Mouse (Mus musculus) midbrain, embryonic 16.5 days (tissue): ENCODE measurements around the gene Gm49383. TPM values are rescaled to one million over a fixed set of nuclear protein-coding genes. Genes with fewer than 3 reads are reported as not detected.

ENCODE experiments used
- ATAC-seq: fragments of 200-750 bp; cut with Nextera tagmentation; 2 replicates; pipeline ENCODE4 v1.8.0; 2017; ENCODE audit warnings: moderate TSS enrichment
- H3K27ac ChIP-seq: fragments of 300-500 bp; sonication (generic); 2 replicates; pipeline ENCODE4 v1.5.1; 2014; ENCODE audit warnings: mild to moderate bottlenecking, low read length, mixed read lengths
- H3K27me3 ChIP-seq: fragments of 300-500 bp; sonication (generic); 2 replicates; pipeline ENCODE4 v1.6.1; 2014; ENCODE audit warnings: low read depth, low read length, mixed read lengths; ENCODE audit not compliant: control insufficient read depth, insufficient read depth
- H3K36me3 ChIP-seq: fragments of 300-500 bp; sonication (generic); 2 replicates; pipeline ENCODE4 v1.6.1; 2014; ENCODE audit warnings: mild to moderate bottlenecking, low read length, moderate library complexity, mixed read lengths; ENCODE audit not compliant: control insufficient read depth, insufficient read depth
- H3K4me1 ChIP-seq: fragments of 300-500 bp; sonication (generic); 2 replicates; pipeline ENCODE4 v1.6.1; 2014; ENCODE audit warnings: mild to moderate bottlenecking, low read length, mixed read lengths; ENCODE audit not compliant: control insufficient read depth, insufficient read depth
- H3K4me2 ChIP-seq: fragments of 300-500 bp; sonication (generic); 2 replicates; pipeline ENCODE4 v1.6.1; 2014; ENCODE audit warnings: mild to moderate bottlenecking, low read length, mixed read lengths
- H3K4me3 ChIP-seq: fragments of 300-500 bp; sonication (generic); 2 replicates; pipeline ENCODE4 v1.5.1; 2014; ENCODE audit warnings: low read depth, mild to moderate bottlenecking, low read length, moderate library complexity, mixed read lengths
- H3K9ac ChIP-seq: fragments of 300-500 bp; sonication (generic); 2 replicates; pipeline ENCODE4 v1.6.1; 2014; ENCODE audit warnings: low read depth, low read length, mixed read lengths
- H3K9me3 ChIP-seq: fragments of 300-500 bp; sonication (generic); replicated peaks from 2 replicates; pipeline ENCODE4 v1.6.1; 2014; ENCODE audit warnings: mild to moderate bottlenecking, low read length, mixed read lengths; ENCODE audit not compliant: control insufficient read depth, poor library complexity, severe bottlenecking
- WGBS: fragments of 180-500 bp; shearing (Covaris S2); extraction: QIAGEN DNeasy Blood & Tissue Kit; methylation state at CpG from one replicate; pipeline ENCODE4 v1.1.7; 2014; 5-methylcytosine and 5-hydroxymethylcytosine counted together
- microRNA-seq: library from miRNA; unstranded; fragments of <30 nt; microRNA quantifications from one replicate; pipeline ENCODE4, GENCODE M21; 2017
- polyA plus RNA-seq: library from polyadenylated mRNA; unstranded; fragments of >200 nt; fragmentation: Nextera tagmentation; extraction: Ambion mirVana; gene quantifications from 2 replicates; pipeline ENCODE4 v1.2.1, GENCODE M21; 2015

Gm49383 gene
- polyA plus RNA-seq, 1 experiment from 2014 or later: 14.7 TPM

GRCm38 (mm10) chr12:69139841-69140240, 57.1 kb downstream of the Gm49383 start:
- no peak overlapping the region for H3K4me2 ChIP-seq
- WGBS: 92% methylated on average over 7 of the region's 7 CpGs
- H3K36me3 ChIP-seq: no peaks in the 10 kb centered on the region
- no peak overlapping the region for H3K9ac ChIP-seq
- H3K4me3 ChIP-seq: no peak overlapping the region
- ATAC-seq: no peak
- H3K4me1 ChIP-seq: no peaks in the 10 kb centered on the region
- no peaks in the 10 kb centered on the region for H3K27me3 ChIP-seq
- no peaks in the 10 kb centered on the region for H3K9me3 ChIP-seq
- no peak overlapping the region for H3K27ac ChIP-seq

- Histone ChIP-seq H3K9ac (no peak overlapping the region), H3K4me1 (no peaks in the 10 kb centered on the region), H3K27ac (no peak overlapping the region), H3K36me3 (no peaks in the 10 kb centered on the region), H3K27me3 (no peaks in the 10 kb centered on the region), H3K4me3 (no peak overlapping the region), H3K9me3 (no peaks in the 10 kb centered on the region), H3K4me2 (no peak overlapping the region)
- WGBS: 92% methylated on average over 3 of the region's 3 CpGs
- no peak for ATAC-seq
Measured at GRCm38 (mm10) chr12:69139201-69139600, 57.7 kb downstream of the Gm49383 start.

Small RNA genes lying within 50 kb of the gene (microRNA-seq; reads per million reads assigned to microRNA genes)
- gene Gm47287 (not detected), gene Gm47295 (0.86 reads per million)

Other genes starting within 250 kb of the Gm49383 start
- 919 and 945 TPM in 2 replicates for gene Rps29, start 37.9 kb downstream of the Gm49383 start, polyA plus RNA-seq
- gene Lrr1, start 28.3 kb downstream of the Gm49383 start, polyA plus RNA-seq: 2.9 and 3.1 TPM in 2 replicates
- 286 and 296 TPM in 2 replicates for gene Rpl36al, start 13.0 kb downstream of the Gm49383 start, polyA plus RNA-seq
- gene Mgat2, start 12.9 kb downstream of the Gm49383 start, polyA plus RNA-seq: 30.6 and 34.7 TPM in 2 replicates
- 5.9 and 6.4 TPM in 2 replicates for gene Dnaaf2, start 1.3 kb upstream of the Gm49383 start, polyA plus RNA-seq
- 9.8 and 13.1 TPM in 2 replicates for gene Gm49384, start 7.2 kb upstream of the Gm49383 start, polyA plus RNA-seq
- 2.5 and 2.7 TPM in 2 replicates for gene Pole2, start 31.1 kb upstream of the Gm49383 start, polyA plus RNA-seq
- gene Klhdc1, start 44.1 kb upstream of the Gm49383 start, polyA plus RNA-seq: 15.6 and 19.3 TPM in 2 replicates
- gene Klhdc2, start 99.6 kb upstream of the Gm49383 start, polyA plus RNA-seq: 282 and 300 TPM in 2 replicates
- 86.5 and 91.1 TPM in 2 replicates for gene Nemf, start 160.1 kb upstream of the Gm49383 start, polyA plus RNA-seq
- gene Arf6, start 175.0 kb upstream of the Gm49383 start, polyA plus RNA-seq: 20.4 and 20.7 TPM in 2 replicates
- 0.88 and 0.99 TPM in 2 replicates for gene Gm9887, start 175.4 kb upstream of the Gm49383 start, polyA plus RNA-seq